Mouse (Mus musculus) adrenal gland, postnatal 4 days (tissue): ENCODE data around the gene Tmem81. TPM values are rescaled to one million over a fixed set of nuclear protein-coding genes. Genes with fewer than 3 reads are reported as not detected.

Source experiments
- total RNA-seq, 2 experiments: library from RNA; stranded (reverse); gene quantifications; 2 replicates each; pipeline ENCODE4 v1.2.3; 2021

Tmem81 gene
- total RNA-seq, 2 experiments from 2014 or later = 5.2 to 5.4 TPM

Other genes starting within 250 kb of the Tmem81 start
- gene Klhdc8a, start 207.6 kb upstream of the Tmem81 start, total RNA-seq = 100 to 1,000 TPM; 100 to 109 TPM
- 1 to 10 TPM; 3.3 to 7.4 TPM for gene Nuak2, start 190.1 kb upstream of the Tmem81 start, total RNA-seq
- 10 to 100 TPM; 32.8 to 50.6 TPM for gene Tmcc2, start 114.9 kb upstream of the Tmem81 start, total RNA-seq
- 10 to 100 TPM; 28.3 to 29.0 TPM for gene Dstyk, start 88.7 kb upstream of the Tmem81 start, total RNA-seq
- 10 to 100 TPM; 33.6 to 39.9 TPM for gene Rbbp5, start 28.9 kb upstream of the Tmem81 start, total RNA-seq
- gene Cntn2, start 37.0 kb downstream of the Tmem81 start, total RNA-seq = 1 to 10 TPM; 1.2 to 2.0 TPM
- 10 to 100 TPM; 12.5 to 13.0 TPM for gene Nfasc, start 235.6 kb downstream of the Tmem81 start, total RNA-seq